Mouse (Mus musculus): ENCODE results near the gene Dynlrb2. TPM values are rescaled to one million over a fixed set of nuclear protein-coding genes. Genes with fewer than 3 reads are reported as not detected.

The Dynlrb2 gene
- polyA plus RNA-seq, 1 experiment, result not detected

- Histone ChIP-seq H3K9ac (ENCODE audit: low read depth, poor library complexity, severe bottlenecking) (no peak overlapping the region), H3K36me3 (ENCODE audit: control insufficient read depth, insufficient read depth, low read length, poor library complexity, severe bottlenecking) (no peaks in the 10 kb centered on the region), H3K4me1 (ENCODE audit: control insufficient read depth, insufficient read depth, low read length) (no peaks in the 10 kb centered on the region), H3K27ac (ENCODE audit: insufficient read depth, low read length) (no peak overlapping the region), H3K9me3 (replicated peaks; ENCODE audit: control insufficient read depth, insufficient read depth, low read length, poor library complexity, severe bottlenecking) (no peaks in the 10 kb centered on the region), H3K4me3 (ENCODE audit: low read depth, low read length) (no peak overlapping the region), H3K27me3 (ENCODE audit: control insufficient read depth, insufficient read depth, low read length, poor library complexity, severe bottlenecking) (no peaks in the 10 kb centered on the region; the same call in 1 of the 2 replicates)
- TF ChIP-seq CTCF (IDR thresholded peaks at IDR 0.05; ENCODE audit: low read depth, low read length) (no peak), EP300 (IDR thresholded peaks at IDR 0.05; ENCODE audit: insufficient read depth, low read depth, low read length) (no peak), POLR2A (IDR thresholded peaks at IDR 0.05; ENCODE audit: insufficient read depth, low read length) (no peak)
These were observed 3.9 kb downstream of the Dynlrb2 start for GRCm38 (mm10) chr8:116508721-116509120.

- H3K27me3 ChIP-seq (ENCODE audit: control insufficient read depth, insufficient read depth, low read length, poor library complexity, severe bottlenecking), result no peaks in the 10 kb centered on the region; the same call in 1 of the 2 replicates
- H3K4me1 ChIP-seq (ENCODE audit: control insufficient read depth, insufficient read depth, low read length), result no peaks in the 10 kb centered on the region
- no peak overlapping the region for H3K4me3 ChIP-seq (ENCODE audit: low read depth, low read length)
- H3K9me3 ChIP-seq (replicated peaks; ENCODE audit: control insufficient read depth, insufficient read depth, low read length, poor library complexity, severe bottlenecking), result no peaks in the 10 kb centered on the region
- H3K9ac ChIP-seq (ENCODE audit: low read depth, poor library complexity, severe bottlenecking), result no peak overlapping the region
- no peak for TF ChIP-seq EP300 (IDR thresholded peaks at IDR 0.05; ENCODE audit: insufficient read depth, low read depth, low read length)
- H3K27ac ChIP-seq (ENCODE audit: insufficient read depth, low read length), result no peak overlapping the region
- no peaks in the 10 kb centered on the region for H3K36me3 ChIP-seq (ENCODE audit: control insufficient read depth, insufficient read depth, low read length, poor library complexity, severe bottlenecking)
These were observed 4.5 kb downstream of the Dynlrb2 start for GRCm38 (mm10) chr8:116509247-116509646.

- Histone ChIP-seq H3K36me3 (ENCODE audit: control insufficient read depth, insufficient read depth, low read length, poor library complexity, severe bottlenecking) (no peaks in the 10 kb centered on the region), H3K4me3 (ENCODE audit: low read depth, low read length) (no peak overlapping the region), H3K9me3 (replicated peaks; ENCODE audit: control insufficient read depth, insufficient read depth, low read length, poor library complexity, severe bottlenecking) (peaks cover 17% of the 10 kb centered on the region), H3K4me1 (ENCODE audit: control insufficient read depth, insufficient read depth, low read length) (no peaks in the 10 kb centered on the region), H3K27ac (ENCODE audit: insufficient read depth, low read length) (no peak overlapping the region), H3K9ac (ENCODE audit: low read depth, poor library complexity, severe bottlenecking) (no peak overlapping the region), H3K27me3 (ENCODE audit: control insufficient read depth, insufficient read depth, low read length, poor library complexity, severe bottlenecking) (no peaks in the 10 kb centered on the region; the same call in 1 of the 2 replicates)
- TF ChIP-seq POLR2A (IDR thresholded peaks at IDR 0.05; ENCODE audit: insufficient read depth, low read length), result no peak
- no peak for TF ChIP-seq EP300 (IDR thresholded peaks at IDR 0.05; ENCODE audit: insufficient read depth, low read depth, low read length)
- TF ChIP-seq CTCF (IDR thresholded peaks at IDR 0.05; ENCODE audit: low read depth, low read length), result no peak
These were observed 14.9 kb downstream of the Dynlrb2 start for GRCm38 (mm10) chr8:116519676-116520075.

DNA sequence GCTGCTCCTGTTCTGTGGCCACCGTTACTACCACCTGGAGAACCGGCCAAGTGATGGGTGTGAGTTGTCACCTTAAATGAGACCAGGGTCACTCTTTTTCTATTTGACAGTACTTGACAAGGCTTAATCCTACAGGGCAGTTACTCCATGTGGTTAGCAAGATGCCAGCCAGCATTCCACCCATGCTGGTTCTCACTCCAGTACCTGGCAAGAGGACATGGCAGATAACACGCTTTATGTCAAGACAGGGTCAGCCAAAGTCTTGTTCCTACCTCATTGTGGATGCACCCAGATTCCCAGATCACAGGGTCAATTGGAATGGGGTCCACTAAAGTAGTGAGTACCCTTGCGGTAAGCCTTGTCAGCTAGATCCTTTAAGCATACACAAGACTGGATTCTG, 16.4 kb downstream of the Dynlrb2 start:
- Histone ChIP-seq H3K9me3 (replicated peaks; ENCODE audit: control insufficient read depth, insufficient read depth, low read length, poor library complexity, severe bottlenecking) (peaks cover 17% of the 10 kb centered on the region), H3K4me1 (ENCODE audit: control insufficient read depth, insufficient read depth, low read length) (no peaks in the 10 kb centered on the region), H3K36me3 (ENCODE audit: control insufficient read depth, insufficient read depth, low read length, poor library complexity, severe bottlenecking) (no peaks in the 10 kb centered on the region), H3K9ac (ENCODE audit: low read depth, poor library complexity, severe bottlenecking) (no peak overlapping the region), H3K27ac (ENCODE audit: insufficient read depth, low read length) (no peak overlapping the region), H3K27me3 (ENCODE audit: control insufficient read depth, insufficient read depth, low read length, poor library complexity, severe bottlenecking) (no peaks in the 10 kb centered on the region; the same call in 1 of the 2 replicates), H3K4me3 (ENCODE audit: low read depth, low read length) (no peak overlapping the region)
- no peak for TF ChIP-seq EP300 (IDR thresholded peaks at IDR 0.05; ENCODE audit: insufficient read depth, low read depth, low read length)
- no peak for TF ChIP-seq POLR2A (IDR thresholded peaks at IDR 0.05; ENCODE audit: insufficient read depth, low read length)
- TF ChIP-seq CTCF (IDR thresholded peaks at IDR 0.05; ENCODE audit: low read depth, low read length), result no peak

DNA sequence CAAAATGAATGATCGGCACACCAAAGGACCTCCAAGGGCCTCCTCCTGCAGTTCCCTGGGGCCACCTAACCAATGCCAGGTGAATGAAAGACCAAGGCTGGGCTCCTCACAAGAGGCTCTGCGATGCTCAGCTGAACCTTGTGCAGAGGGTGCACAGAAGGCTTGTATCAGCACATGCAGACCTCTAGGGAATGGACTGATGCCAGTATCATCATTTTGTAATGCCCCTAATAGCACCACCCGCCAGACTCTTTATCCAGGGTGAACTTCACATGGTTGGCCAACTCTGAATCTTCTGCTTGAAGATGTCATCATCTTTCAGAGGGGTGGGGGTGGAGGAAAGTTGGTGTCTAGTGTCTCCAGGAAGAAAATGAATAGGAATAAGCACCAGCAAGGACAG, 16.9 kb downstream of the Dynlrb2 start:
- Histone ChIP-seq H3K27ac (ENCODE audit: insufficient read depth, low read length) (no peak overlapping the region), H3K9me3 (replicated peaks; ENCODE audit: control insufficient read depth, insufficient read depth, low read length, poor library complexity, severe bottlenecking) (peaks cover 13% of the 10 kb centered on the region), H3K4me1 (ENCODE audit: control insufficient read depth, insufficient read depth, low read length) (no peaks in the 10 kb centered on the region), H3K27me3 (ENCODE audit: control insufficient read depth, insufficient read depth, low read length, poor library complexity, severe bottlenecking) (no peaks in the 10 kb centered on the region; the same call in 1 of the 2 replicates), H3K36me3 (ENCODE audit: control insufficient read depth, insufficient read depth, low read length, poor library complexity, severe bottlenecking) (no peaks in the 10 kb centered on the region), H3K9ac (ENCODE audit: low read depth, poor library complexity, severe bottlenecking) (no peak overlapping the region), H3K4me3 (ENCODE audit: low read depth, low read length) (no peak overlapping the region)
- TF ChIP-seq CTCF (IDR thresholded peaks at IDR 0.05; ENCODE audit: low read depth, low read length) (no peak), POLR2A (IDR thresholded peaks at IDR 0.05; ENCODE audit: insufficient read depth, low read length) (no peak), EP300 (IDR thresholded peaks at IDR 0.05; ENCODE audit: insufficient read depth, low read depth, low read length) (no peak)

DNA sequence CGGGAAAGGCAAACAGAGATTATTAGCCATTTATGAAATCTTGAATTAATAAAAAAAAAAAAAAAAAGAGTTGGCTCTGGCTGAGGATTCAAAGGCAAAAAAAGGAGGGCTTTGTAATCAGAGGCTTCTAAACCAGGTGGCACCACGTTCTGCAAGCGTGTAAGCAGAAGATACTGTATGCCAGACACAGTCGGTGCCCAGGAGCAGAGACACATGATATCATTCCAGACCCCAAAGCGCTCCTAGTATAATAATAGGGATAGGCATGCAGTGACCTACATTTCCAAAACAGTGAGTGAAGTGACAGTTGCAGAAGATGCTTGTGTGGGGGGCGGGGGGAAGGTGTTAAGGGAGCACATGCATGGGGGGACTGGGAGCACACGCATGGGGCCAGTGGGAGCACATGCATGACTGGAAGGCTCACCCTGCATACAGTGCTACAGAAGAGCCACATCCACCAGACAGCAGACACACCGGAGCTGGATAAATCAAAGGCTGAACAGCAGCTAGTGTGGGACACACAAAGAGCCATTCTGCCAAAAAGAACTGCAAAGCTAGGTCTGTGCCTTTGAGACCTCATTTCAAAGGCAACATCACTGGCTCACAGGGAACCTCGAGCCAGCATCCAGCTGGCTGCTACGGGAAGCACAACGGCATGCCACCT, 17.5 kb downstream of the Dynlrb2 start:
- H3K9ac ChIP-seq (ENCODE audit: low read depth, poor library complexity, severe bottlenecking), result no peak overlapping the region
- H3K27ac ChIP-seq (ENCODE audit: insufficient read depth, low read length), result no peak overlapping the region
- H3K36me3 ChIP-seq (ENCODE audit: control insufficient read depth, insufficient read depth, low read length, poor library complexity, severe bottlenecking), result no peaks in the 10 kb centered on the region
- peaks cover 7% of the 10 kb centered on the region for H3K9me3 ChIP-seq (replicated peaks; ENCODE audit: control insufficient read depth, insufficient read depth, low read length, poor library complexity, severe bottlenecking)
- H3K4me1 ChIP-seq (ENCODE audit: control insufficient read depth, insufficient read depth, low read length), result no peaks in the 10 kb centered on the region
- H3K4me3 ChIP-seq (ENCODE audit: low read depth, low read length), result no peak overlapping the region
- H3K27me3 ChIP-seq (ENCODE audit: control insufficient read depth, insufficient read depth, low read length, poor library complexity, severe bottlenecking), result no peaks in the 10 kb centered on the region; the same call in 1 of the 2 replicates
- no peak for TF ChIP-seq EP300 (IDR thresholded peaks at IDR 0.05; ENCODE audit: insufficient read depth, low read depth, low read length)
- TF ChIP-seq POLR2A (IDR thresholded peaks at IDR 0.05; ENCODE audit: insufficient read depth, low read length), result no peak
- TF ChIP-seq CTCF (IDR thresholded peaks at IDR 0.05; ENCODE audit: low read depth, low read length), result no peak
